Mouse (Mus musculus) stomach, postnatal 0 days (tissue): ENCODE results near the gene Cntnap2. TPM values are rescaled to one million over a fixed set of nuclear protein-coding genes. Genes with fewer than 3 reads are reported as not detected.

Experiments used
- ATAC-seq: fragments of 200-750 bp; cut with Nextera tagmentation; 2 replicates; pipeline ENCODE4 v1.8.0; 2017; ENCODE audit not compliant: low FRiP score, low TSS enrichment
- DNase-seq: peaks from one replicate; pipeline ENCODE4 v3.0.0-alpha.2; 2016; ENCODE audit warnings: low spot score
- H3K27ac ChIP-seq: fragments of 300-500 bp; sonication (generic); replicated peaks from 2 replicates; pipeline ENCODE4 v1.5.1; 2014; ENCODE audit warnings: mild to moderate bottlenecking, control low read depth
- H3K27me3 ChIP-seq: fragments of 300-500 bp; sonication (generic); 2 replicates; pipeline ENCODE4 v1.6.1; 2014; ENCODE audit warnings: low read length; ENCODE audit not compliant: control insufficient read depth, insufficient read depth
- H3K36me3 ChIP-seq: fragments of 300-500 bp; sonication (generic); 2 replicates; pipeline ENCODE4 v1.6.1; 2014; ENCODE audit warnings: low read length, mixed read lengths; ENCODE audit not compliant: control insufficient read depth, insufficient read depth
- H3K4me1 ChIP-seq: fragments of 300-500 bp; sonication (generic); replicated peaks from 2 replicates; pipeline ENCODE4 v1.6.1; 2014; ENCODE audit warnings: antibody characterized with exemption; ENCODE audit not compliant: control insufficient read depth, insufficient read depth
- H3K4me2 ChIP-seq: fragments of 300-500 bp; sonication (generic); replicated peaks from 2 replicates; pipeline ENCODE4 v1.6.1; 2014; ENCODE audit warnings: low read depth, mild to moderate bottlenecking, control low read depth, moderate library complexity
- H3K4me3 ChIP-seq: fragments of 300-500 bp; sonication (generic); 2 replicates; pipeline ENCODE4 v1.5.1; 2014; ENCODE audit warnings: low read depth, low read length, control low read depth
- H3K9ac ChIP-seq: fragments of 300-500 bp; sonication (generic); 2 replicates; pipeline ENCODE4 v1.6.1; 2014; ENCODE audit warnings: mild to moderate bottlenecking, low read length, control low read depth, mixed read lengths
- H3K9me3 ChIP-seq: fragments of 300-500 bp; sonication (generic); 2 replicates; pipeline ENCODE4 v1.6.1; 2016; ENCODE audit warnings: low read length; ENCODE audit not compliant: control insufficient read depth
- CTCF ChIP-seq: IDR thresholded peaks from 2 replicates; pipeline ENCODE4 v1.5.1; 2016; ENCODE audit warnings: antibody characterized with exemption, low read depth, mild to moderate bottlenecking, moderate library complexity
- EP300 ChIP-seq: optimal IDR thresholded peaks from 2 replicates; pipeline ENCODE3; 2016; ENCODE audit warnings: antibody characterized with exemption
- whole genome bisulfite sequencing: fragments of 180-500 bp; shearing (Covaris S2); extraction: QIAGEN DNeasy Blood & Tissue Kit; methylation state at CpG from one replicate; pipeline ENCODE4 v1.1.7; 2014; 5-methylcytosine and 5-hydroxymethylcytosine counted together
- polyA plus RNA-seq: library from polyadenylated mRNA; unstranded; fragments of >200 nt; fragmentation: Nextera tagmentation; extraction: Ambion mirVana; gene quantifications from 2 replicates; pipeline ENCODE4 v1.2.1, GENCODE M21; 2015

Cntnap2 gene
- polyA plus RNA-seq, 1 experiment from 2014 or later = 0.55 TPM

DNA sequence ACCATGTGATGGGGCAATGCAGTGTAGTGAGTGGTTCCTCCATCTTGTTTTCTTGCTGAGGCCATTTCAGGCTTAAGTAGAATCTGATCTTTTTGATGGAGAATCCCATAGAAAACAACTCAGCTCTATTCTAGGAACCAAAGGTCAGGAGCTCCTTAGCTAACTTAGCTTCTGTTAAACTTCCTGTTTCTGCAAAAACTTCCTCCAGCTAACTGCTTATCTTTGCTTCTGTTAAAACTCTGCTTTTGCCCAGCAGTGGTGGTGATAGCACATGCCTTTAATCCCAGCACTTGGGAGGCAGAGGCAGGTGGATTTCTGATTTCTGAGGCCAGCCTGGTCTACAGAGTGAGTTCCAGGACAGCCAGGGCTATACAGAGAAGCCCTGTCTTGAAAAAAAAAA, 2258.1 kb downstream of the Cntnap2 start:
- no peak overlapping the region for H3K9ac ChIP-seq
- DNase-seq (no peak), ATAC-seq (no peak)
- no peaks in the 10 kb centered on the region for H3K4me1 ChIP-seq
- no peak overlapping the region for H3K4me3 ChIP-seq
- no peak overlapping the region for H3K4me2 ChIP-seq
- no peaks in the 10 kb centered on the region for H3K36me3 ChIP-seq
- no peak overlapping the region for H3K27ac ChIP-seq
- no peaks in the 10 kb centered on the region for H3K27me3 ChIP-seq
- TF ChIP-seq EP300 (no peak), CTCF (no peak)
- no peaks in the 10 kb centered on the region for H3K9me3 ChIP-seq

DNA sequence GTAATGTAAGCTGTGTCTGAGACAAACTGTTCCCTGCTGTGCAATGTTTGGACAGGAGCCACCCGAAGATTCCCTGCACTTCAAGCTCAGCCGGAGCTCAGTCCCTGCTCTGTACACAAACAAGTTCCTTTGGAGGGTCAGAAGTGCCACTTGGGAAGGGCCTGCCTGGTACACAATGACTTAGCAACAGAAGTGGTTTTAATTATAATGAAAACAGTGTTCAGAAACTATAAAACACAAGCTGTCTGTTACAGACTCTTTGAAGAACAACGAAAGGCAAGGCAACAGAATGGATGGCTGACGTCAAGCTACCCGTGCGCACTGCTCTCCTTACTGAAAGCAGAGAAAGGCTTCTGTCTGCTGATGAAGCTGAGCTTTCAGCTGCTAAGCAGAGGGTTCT, 2259.5 kb downstream of the Cntnap2 start:
- 8% methylated on average over 6 of the region's 6 CpGs for WGBS

DNA sequence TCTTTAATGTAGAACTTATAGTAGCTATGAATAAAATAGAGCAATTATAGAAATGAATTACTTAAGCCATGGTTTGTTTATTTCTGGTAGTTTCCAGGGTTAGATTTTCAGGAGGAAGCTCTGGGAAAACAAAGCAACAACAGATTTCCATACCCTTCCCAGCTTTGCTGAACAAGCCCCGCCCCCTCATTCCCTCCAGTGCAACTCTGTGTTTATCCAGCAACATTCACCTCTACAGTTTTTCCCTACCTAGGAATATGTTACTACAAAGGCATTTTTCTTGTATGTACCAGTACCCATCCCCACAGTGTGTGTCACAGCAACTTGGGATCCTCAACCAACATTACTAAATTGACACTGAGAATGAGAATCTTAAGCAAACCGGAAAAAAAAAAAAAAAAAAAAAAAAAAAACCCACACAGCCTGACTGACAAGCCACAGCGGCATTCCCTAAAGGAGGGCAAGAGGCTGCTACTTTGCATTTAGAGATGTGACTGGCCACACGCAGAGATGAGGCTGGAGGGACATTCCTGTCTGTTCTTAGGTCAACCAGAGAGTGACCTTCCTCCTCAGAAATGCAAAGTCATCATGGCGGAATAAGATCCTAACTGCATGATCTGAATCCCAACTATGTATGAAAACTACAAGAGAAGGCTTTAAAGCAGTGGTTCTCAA, 2260.3 kb downstream of the Cntnap2 start:
- ATAC-seq (no peak), DNase-seq (no peak)
- Histone ChIP-seq H3K9ac (no peak overlapping the region), H3K27ac (no peak overlapping the region), H3K4me3 (no peak overlapping the region), H3K27me3 (no peaks in the 10 kb centered on the region), H3K9me3 (no peaks in the 10 kb centered on the region), H3K4me2 (no peak overlapping the region; the same call in 1 of the 2 replicates), H3K36me3 (no peaks in the 10 kb centered on the region), H3K4me1 (no peaks in the 10 kb centered on the region)
- 38% methylated on average over 5 of the region's 5 CpGs for WGBS
- TF ChIP-seq CTCF (no peak), EP300 (no peak)

More for the DNA sequence above, 2259.5 kb downstream of the Cntnap2 start:
- Histone ChIP-seq H3K27ac (no peak overlapping the region; the same call in 1 of the 2 replicates), H3K27me3 (no peaks in the 10 kb centered on the region), H3K4me1 (no peaks in the 10 kb centered on the region), H3K4me3 (no peak overlapping the region), H3K4me2 (peak overlapping the region; percentile 31; the same call in 1 of the 2 replicates), H3K9me3 (no peaks in the 10 kb centered on the region), H3K9ac (no peak overlapping the region), H3K36me3 (no peaks in the 10 kb centered on the region)
- ATAC-seq (no peak), DNase-seq (no peak)
- TF ChIP-seq EP300 = no peak
- TF ChIP-seq CTCF = no peak

DNA sequence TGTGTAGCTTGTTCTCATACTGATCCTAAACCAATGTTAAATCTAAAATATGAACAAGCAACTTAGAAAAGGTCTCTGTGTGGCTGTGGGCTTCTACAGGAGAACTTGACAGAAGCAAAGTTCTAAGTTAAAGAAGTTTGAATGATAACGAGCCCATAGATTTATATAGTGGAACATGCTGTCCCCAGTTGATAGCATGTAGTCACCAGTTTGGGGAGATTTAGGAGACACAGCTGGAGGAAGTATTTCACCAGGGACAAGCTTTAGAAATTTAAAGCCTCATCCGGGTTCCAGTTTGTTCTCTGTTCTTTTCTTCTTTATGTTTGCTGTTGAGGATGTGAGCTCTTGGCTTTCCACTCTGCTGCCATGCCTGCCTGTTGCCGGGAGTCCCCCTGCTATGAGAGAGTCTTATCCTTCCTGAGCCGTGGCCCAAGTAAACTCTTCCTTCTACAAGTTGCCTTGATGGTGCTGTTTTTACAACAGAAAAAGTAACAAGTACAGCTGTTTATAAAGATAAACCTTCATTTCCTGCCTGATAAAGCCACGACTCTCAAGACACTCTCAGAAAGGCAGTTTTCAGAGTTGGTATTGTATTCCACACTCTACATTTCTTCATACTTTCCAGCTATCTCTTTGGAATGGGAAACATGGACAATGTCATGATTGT, 2264.1 kb downstream of the Cntnap2 start:
- H3K9me3 ChIP-seq = no peaks in the 10 kb centered on the region
- no peaks in the 10 kb centered on the region for H3K27me3 ChIP-seq
- no peak overlapping the region for H3K4me2 ChIP-seq
- TF ChIP-seq EP300 (no peak), CTCF (no peak)
- no peak overlapping the region for H3K9ac ChIP-seq
- ATAC-seq = no peak
- H3K36me3 ChIP-seq = no peaks in the 10 kb centered on the region
- H3K27ac ChIP-seq = no peak overlapping the region
- no peaks in the 10 kb centered on the region for H3K4me1 ChIP-seq
- no peak overlapping the region for H3K4me3 ChIP-seq
- WGBS = 44% methylated on average over 5 of the region's 5 CpGs
- no peak for DNase-seq

DNA sequence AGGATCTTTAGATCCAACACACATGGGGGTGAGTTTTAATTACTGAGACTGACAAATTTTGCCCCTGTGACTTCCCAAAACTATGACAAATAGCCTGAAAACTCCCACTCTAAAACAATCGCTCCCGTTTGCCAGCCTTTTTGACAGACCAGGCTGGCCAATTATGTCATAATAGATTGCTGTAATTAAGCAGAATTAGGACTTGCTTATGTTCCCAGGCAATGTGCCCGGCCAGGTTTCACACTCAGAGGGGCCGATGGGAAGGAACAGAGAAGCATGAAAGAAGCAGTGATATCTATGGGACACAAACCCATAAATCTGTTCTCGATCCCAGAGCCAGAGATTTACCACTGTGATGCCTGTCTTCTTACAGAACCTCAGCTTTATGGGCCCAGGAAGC, 2264.7 kb downstream of the Cntnap2 start:
- H3K4me3 ChIP-seq = no peak overlapping the region
- no peak overlapping the region for H3K27ac ChIP-seq
- WGBS = 46% methylated on average over 5 of the region's 5 CpGs
- no peak for TF ChIP-seq CTCF
- H3K36me3 ChIP-seq = no peaks in the 10 kb centered on the region
- H3K9me3 ChIP-seq = no peaks in the 10 kb centered on the region
- no peaks in the 10 kb centered on the region for H3K4me1 ChIP-seq
- no peak for ATAC-seq
- DNase-seq = no peak
- H3K9ac ChIP-seq = no peak overlapping the region
- H3K27me3 ChIP-seq = no peaks in the 10 kb centered on the region
- H3K4me2 ChIP-seq = no peak overlapping the region

DNA sequence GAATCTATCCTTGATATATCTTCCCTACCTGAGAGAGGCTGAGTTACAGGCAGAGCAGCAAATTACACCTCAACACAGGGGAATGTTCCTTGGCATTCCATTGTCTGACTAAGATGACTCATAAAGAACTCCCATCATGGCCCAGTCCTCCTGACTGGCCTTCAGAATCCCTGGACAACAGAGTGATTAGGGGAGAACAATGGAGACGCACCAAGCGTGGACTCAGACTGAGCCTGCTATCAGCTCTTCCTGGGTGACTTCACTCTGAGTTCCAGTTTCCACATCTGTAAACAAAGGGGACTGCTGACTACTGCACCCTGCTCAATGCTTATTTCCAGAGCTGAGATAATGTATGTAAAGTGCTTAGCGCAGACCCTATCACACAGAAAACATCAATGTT, 2269.1 kb downstream of the Cntnap2 start:
- Histone ChIP-seq H3K27me3 (no peaks in the 10 kb centered on the region), H3K4me3 (no peak overlapping the region), H3K9me3 (no peaks in the 10 kb centered on the region), H3K27ac (no peak overlapping the region), H3K9ac (no peak overlapping the region), H3K4me2 (no peak overlapping the region), H3K36me3 (no peaks in the 10 kb centered on the region), H3K4me1 (no peaks in the 10 kb centered on the region)
- TF ChIP-seq CTCF = no peak
- TF ChIP-seq EP300 = no peak
- ATAC-seq (peak; percentile 69), DNase-seq (no peak)
- 64% methylated on average over 3 of the region's 3 CpGs for WGBS
